Mouse (Mus musculus) heart, embryonic 16.5 days (tissue): ENCODE measurements around the gene Aicda. TPM values are rescaled to one million over a fixed set of nuclear protein-coding genes. Genes with fewer than 3 reads are reported as not detected.

Experiments used
- ATAC-seq: fragments of 200-750 bp; cut with Nextera tagmentation; replicated peaks from 2 replicates; pipeline ENCODE4 v1.8.0; 2017; ENCODE audit warnings: moderate number of reproducible peaks; ENCODE audit not compliant: insufficient read depth, low FRiP score; ENCODE audit errors: extremely low read depth
- H3K27ac ChIP-seq: fragments of 300-500 bp; sonication (generic); 2 replicates; pipeline ENCODE4 v1.5.1; 2014; ENCODE audit warnings: mild to moderate bottlenecking, low read length, control low read depth, moderate library complexity
- H3K27me3 ChIP-seq: fragments of 300-500 bp; sonication (generic); 2 replicates; pipeline ENCODE4 v1.6.1; 2014; ENCODE audit warnings: low read length, mixed read lengths; ENCODE audit not compliant: control insufficient read depth, insufficient read depth
- H3K36me3 ChIP-seq: fragments of 300-500 bp; sonication (generic); 2 replicates; pipeline ENCODE4 v1.6.1; 2014; ENCODE audit not compliant: control insufficient read depth, insufficient read depth
- H3K4me1 ChIP-seq: fragments of 300-500 bp; sonication (generic); 2 replicates; pipeline ENCODE4 v1.6.1; 2014; ENCODE audit warnings: low read length, mixed read lengths; ENCODE audit not compliant: control insufficient read depth, insufficient read depth
- H3K4me2 ChIP-seq: fragments of 300-500 bp; sonication (generic); 2 replicates; pipeline ENCODE4 v1.6.1; 2014; ENCODE audit warnings: low read depth, mild to moderate bottlenecking, control low read depth, low read length
- H3K4me3 ChIP-seq: fragments of 300-500 bp; sonication (generic); 2 replicates; pipeline ENCODE4 v1.5.1; 2014; ENCODE audit warnings: mild to moderate bottlenecking, control low read depth, low read length
- H3K9ac ChIP-seq: fragments of 300-500 bp; sonication (generic); 2 replicates; pipeline ENCODE4 v1.6.1; 2014; ENCODE audit warnings: low read length, control low read depth
- H3K9me3 ChIP-seq: fragments of 300-500 bp; sonication (generic); replicated peaks from 2 replicates; pipeline ENCODE4 v1.6.1; 2016; ENCODE audit warnings: low read length; ENCODE audit not compliant: control insufficient read depth
- WGBS: fragments of 180-500 bp; shearing (Covaris S2); extraction: QIAGEN DNeasy Blood & Tissue Kit; methylation state at CpG from one replicate; pipeline ENCODE4 v1.1.7; 2014; 5-methylcytosine and 5-hydroxymethylcytosine counted together
- polyA plus RNA-seq: library from polyadenylated mRNA; unstranded; fragments of >200 nt; fragmentation: Nextera tagmentation; extraction: Ambion mirVana; gene quantifications from 2 replicates; pipeline ENCODE4 v1.2.1, GENCODE M21; 2015

Aicda gene
- polyA plus RNA-seq, 1 experiment from 2014 or later, result not detected

DNA sequence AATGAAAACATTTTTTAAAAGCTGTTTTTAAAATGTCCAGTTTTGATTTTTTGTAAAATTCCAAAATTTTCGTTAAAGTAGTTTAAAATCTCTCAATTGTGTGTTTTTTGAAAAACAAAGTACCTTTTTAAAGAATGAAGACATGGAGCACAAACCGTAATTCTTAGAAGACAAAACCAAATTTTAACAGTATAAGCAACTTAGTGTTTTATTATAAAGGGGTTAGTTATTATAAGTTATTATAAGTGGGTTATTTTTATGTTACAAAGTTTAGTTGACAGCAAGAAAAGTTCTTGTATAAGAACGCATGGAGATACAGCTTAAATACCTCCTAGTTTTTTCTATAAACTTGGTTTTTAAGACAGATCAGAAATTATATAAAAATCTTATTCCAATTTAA lies 48.0 kb downstream of the Aicda start:
- Histone ChIP-seq H3K9ac (peak overlapping the region; percentile 78), H3K4me2 (peak overlapping the region; percentile 81), H3K27me3 (no peaks in the 10 kb centered on the region), H3K4me3 (peak overlapping the region; percentile 71), H3K36me3 (no peaks in the 10 kb centered on the region), H3K9me3 (no peaks in the 10 kb centered on the region), H3K4me1 (peaks cover 5% of the 10 kb centered on the region; the same call in 1 of the 2 replicates), H3K27ac (no peak overlapping the region; the same call in 1 of the 2 replicates)
- WGBS, result 76% methylated on average over 3 of the region's 3 CpGs
- no peak for ATAC-seq

DNA sequence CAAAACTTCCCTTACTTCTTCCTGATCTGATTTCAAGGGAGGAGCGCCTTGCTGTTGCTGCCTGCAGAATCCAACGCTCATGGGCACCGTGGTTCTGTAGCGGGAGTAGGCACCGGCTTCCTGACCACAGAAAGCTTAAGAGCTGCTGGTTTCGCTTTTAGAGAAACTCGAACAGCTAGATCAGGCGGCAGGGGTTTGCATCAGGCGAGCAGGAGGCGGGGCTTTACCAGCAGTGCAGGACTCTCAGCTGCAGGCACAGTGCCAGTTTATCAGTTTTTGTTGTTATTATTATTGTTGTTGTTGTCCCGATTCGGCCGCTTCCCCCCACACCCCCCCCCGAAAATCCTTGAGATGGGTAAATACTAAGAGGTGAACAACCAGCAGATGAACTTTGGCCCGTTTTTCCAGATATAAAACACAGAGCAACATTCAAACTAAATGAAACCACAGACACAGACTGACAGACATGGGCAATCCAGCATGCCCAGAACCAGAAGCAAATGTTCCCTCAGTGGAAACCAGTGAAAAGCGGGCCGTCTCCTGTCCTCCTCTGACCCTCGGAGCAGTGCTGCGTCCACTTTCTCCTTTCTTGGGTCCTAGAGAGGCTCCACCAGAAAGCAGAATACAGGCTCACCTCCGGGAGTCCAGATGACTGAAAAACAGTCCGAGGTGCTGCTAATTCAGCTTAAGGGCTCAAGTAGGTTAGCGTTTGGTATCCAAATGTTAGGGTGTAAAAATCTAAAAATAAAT lies 48.8 kb downstream of the Aicda start, which contains the start of gene Apobec1:
TSS of gene Apobec1 (minus strand) at position 203 of the 750 bp plus-strand sequence.
- 3% methylated on average over 22 of the region's 22 CpGs for WGBS
- Histone ChIP-seq H3K27ac (peak within 1 kb of the TSS; percentile 85), H3K36me3 (no peaks in the 10 kb centered on the region), H3K9me3 (no peaks in the 10 kb centered on the region), H3K4me1 (peaks cover 5% of the 10 kb centered on the region; the same call in 1 of the 2 replicates), H3K4me2 (peak within 1 kb of the TSS; percentile 81), H3K9ac (peak within 1 kb of the TSS; percentile 78), H3K27me3 (no peaks in the 10 kb centered on the region), H3K4me3 (peak within 1 kb of the TSS; percentile 71)
- peak; percentile 86 for ATAC-seq

DNA sequence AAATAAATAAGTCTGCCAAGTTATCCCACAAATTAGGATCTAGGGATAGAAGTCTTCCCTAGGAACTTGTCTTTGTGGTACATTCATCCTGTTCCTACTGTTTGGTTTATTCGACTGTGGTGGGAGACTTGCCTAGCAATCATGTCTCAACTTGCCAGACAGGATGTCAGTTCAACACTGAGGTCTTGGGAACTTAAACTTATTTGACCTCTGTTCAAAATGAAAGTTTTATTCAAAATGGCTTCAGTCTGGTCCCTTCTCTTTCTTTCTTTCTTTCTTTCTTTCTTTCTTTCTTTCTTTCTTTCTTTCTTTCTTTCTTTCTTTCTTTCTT lies 49.4 kb downstream of the Aicda start:
- H3K27me3 ChIP-seq, result no peaks in the 10 kb centered on the region
- H3K27ac ChIP-seq, result peak overlapping the region; percentile 85
- peak overlapping the region; percentile 71 for H3K4me3 ChIP-seq
- H3K4me2 ChIP-seq, result peak overlapping the region; percentile 81
- no peaks in the 10 kb centered on the region for H3K36me3 ChIP-seq
- H3K4me1 ChIP-seq, result peaks cover 5% of the 10 kb centered on the region; the same call in 1 of the 2 replicates
- H3K9me3 ChIP-seq, result no peaks in the 10 kb centered on the region
- no peak overlapping the region for H3K9ac ChIP-seq
- no peak for ATAC-seq
- WGBS, result 16% methylated on average over 1 of the region's 1 CpGs

DNA sequence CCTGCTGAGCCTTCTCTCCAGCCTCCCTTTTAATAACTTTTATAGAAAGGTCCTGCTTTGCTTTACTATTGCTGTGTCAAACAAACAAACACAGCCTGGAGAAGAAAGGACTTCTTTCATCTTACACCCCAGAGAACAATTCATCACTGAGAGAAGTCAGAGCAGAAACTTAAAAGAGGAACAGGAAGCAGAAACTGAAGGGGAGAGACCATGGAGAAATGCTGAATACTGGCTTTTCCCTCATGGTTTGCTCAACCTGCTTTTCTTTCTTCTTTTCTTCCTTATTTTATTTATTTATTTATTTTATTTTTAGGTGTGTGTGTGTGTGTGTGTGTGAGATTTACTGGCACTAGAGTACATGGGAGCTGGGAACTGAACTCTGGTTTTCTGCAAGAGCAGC lies 50.7 kb downstream of the Aicda start:
- no peak for ATAC-seq
- no peaks in the 10 kb centered on the region for H3K9me3 ChIP-seq
- H3K4me1 ChIP-seq, result peaks cover 5% of the 10 kb centered on the region; the same call in 1 of the 2 replicates

DNA sequence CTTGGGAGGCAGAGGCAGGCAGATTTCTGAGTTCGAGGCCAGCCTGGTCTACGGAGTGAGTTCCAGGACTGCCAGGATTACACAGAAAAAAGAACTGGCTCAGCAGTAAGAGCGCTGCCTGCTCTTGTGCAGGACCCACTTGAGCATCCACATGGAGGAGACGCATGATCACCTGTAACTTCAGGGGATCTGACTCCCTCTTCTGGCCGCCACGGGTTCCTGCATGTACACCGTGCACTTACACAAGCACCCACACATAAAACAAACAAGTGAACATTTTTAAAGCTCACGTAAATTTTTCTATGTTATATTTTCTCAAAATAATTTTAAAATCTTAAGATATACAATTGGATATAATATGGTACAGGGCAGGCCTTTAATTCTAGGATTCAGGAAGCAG lies 51.9 kb downstream of the Aicda start:
- H3K4me1 ChIP-seq, result peaks cover 8% of the 10 kb centered on the region
- H3K36me3 ChIP-seq, result no peaks in the 10 kb centered on the region
- H3K9ac ChIP-seq, result no peak overlapping the region
- H3K4me2 ChIP-seq, result no peak overlapping the region
- WGBS, result 86% methylated on average over 8 of the region's 8 CpGs
- no peak overlapping the region for H3K4me3 ChIP-seq
- no peaks in the 10 kb centered on the region for H3K9me3 ChIP-seq
- H3K27ac ChIP-seq, result no peak overlapping the region
- H3K27me3 ChIP-seq, result no peaks in the 10 kb centered on the region
- ATAC-seq, result no peak

More for the DNA sequence above, 50.7 kb downstream of the Aicda start:
- H3K4me2 ChIP-seq, result no peak overlapping the region
- H3K9ac ChIP-seq, result no peak overlapping the region
- H3K27ac ChIP-seq, result no peak overlapping the region
- H3K27me3 ChIP-seq, result no peaks in the 10 kb centered on the region
- no peak overlapping the region for H3K4me3 ChIP-seq
- H3K36me3 ChIP-seq, result no peaks in the 10 kb centered on the region

DNA sequence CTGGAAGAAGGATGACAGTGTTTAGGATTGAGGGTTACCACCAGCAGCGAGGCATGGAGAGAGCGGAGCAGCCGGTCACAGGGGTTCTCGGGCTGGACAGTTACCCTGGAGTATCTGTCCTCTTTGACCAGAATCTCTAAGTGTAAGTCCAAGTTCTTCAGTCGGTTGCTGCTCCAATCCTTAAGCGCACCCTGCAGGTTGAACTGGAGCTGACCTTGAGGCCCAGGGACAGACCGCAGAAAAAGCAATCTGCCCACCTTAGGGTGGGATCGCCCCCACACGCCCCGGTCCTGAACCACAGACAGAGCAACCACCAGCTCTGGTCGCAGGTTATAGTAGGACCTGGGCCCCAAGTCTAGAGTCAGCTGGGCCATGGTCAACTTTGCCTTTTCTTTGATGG lies 53.1 kb downstream of the Aicda start:
- WGBS, result 93% methylated on average over 11 of the region's 11 CpGs
- Histone ChIP-seq H3K27ac (no peak overlapping the region), H3K4me2 (no peak overlapping the region), H3K27me3 (no peaks in the 10 kb centered on the region), H3K9me3 (no peaks in the 10 kb centered on the region), H3K4me3 (no peak overlapping the region), H3K9ac (no peak overlapping the region), H3K4me1 (peaks cover 8% of the 10 kb centered on the region), H3K36me3 (no peaks in the 10 kb centered on the region)
- no peak for ATAC-seq

DNA sequence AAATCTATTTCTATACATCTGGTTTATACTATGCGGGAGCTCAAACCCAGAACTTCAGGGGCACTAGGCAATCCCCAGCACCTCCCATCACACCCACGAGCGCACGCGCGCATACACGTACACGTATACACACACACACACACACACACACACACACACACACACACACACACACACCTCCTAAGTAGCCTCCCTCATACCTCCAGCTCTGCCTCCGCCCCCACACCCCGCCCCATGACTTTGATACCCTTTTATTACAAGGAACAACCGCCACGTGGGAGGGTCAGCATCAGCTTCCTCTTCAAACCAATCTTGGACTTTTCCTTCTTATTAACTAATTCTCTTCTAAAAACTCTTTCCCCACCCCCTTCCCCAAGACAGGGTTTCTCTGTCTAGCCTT lies 54.1 kb downstream of the Aicda start:
- Histone ChIP-seq H3K36me3 (no peaks in the 10 kb centered on the region), H3K4me3 (no peak overlapping the region), H3K4me1 (peaks cover 6% of the 10 kb centered on the region; the same call in 1 of the 2 replicates), H3K9ac (no peak overlapping the region), H3K27ac (no peak overlapping the region), H3K27me3 (no peaks in the 10 kb centered on the region), H3K9me3 (no peaks in the 10 kb centered on the region), H3K4me2 (no peak overlapping the region)
- ATAC-seq, result no peak
- whole genome bisulfite sequencing, result 85% methylated on average over 12 of the region's 12 CpGs

DNA sequence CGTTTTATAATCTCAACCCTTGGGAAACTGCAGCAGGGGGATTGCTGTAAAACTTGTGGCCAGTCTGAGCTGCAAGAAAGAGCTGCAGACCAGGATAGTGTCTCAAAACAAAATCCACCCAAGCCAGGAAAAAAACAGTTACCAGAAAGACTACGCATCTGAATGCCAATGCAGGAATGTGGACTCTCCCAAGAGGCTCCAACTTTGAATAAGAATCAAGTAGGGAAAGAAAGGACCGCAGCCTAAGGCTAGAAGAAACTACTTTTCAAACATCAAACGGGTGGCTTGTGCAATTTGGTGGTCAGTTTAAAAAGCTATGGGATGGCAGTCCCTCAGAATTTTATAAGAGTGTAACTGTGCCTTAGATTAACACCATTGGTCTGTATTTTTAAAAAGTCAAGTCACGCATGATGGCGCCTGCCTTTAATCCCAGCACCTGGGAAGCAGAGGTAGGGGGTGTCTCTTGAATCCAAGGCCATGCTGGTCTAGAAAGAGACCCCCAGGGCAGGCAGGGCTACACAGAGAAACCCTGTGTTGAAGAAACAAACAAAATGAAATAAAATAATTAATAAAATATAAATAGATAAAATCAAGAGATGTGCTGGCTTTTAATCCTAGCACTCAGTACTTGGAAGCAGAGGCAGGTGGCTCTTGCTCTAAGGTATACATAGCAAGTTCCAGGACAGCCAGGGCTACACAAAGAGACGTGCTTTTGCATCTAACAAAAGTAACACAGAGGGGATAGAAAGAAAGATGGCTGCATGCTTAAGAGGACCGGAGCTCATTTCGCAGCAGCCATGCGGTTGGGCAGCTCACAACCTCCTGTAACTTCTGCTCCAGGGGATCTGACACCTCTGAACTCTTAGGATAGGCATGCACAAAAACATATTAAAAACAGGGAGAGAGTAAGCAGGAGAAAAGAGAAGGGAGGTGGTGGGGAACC lies 55.1 kb downstream of the Aicda start:
- Histone ChIP-seq H3K4me1 (peaks cover 3% of the 10 kb centered on the region; the same call in 1 of the 2 replicates), H3K27me3 (no peaks in the 10 kb centered on the region), H3K27ac (no peak overlapping the region), H3K4me2 (no peak overlapping the region), H3K9ac (no peak overlapping the region), H3K9me3 (no peaks in the 10 kb centered on the region), H3K36me3 (no peaks in the 10 kb centered on the region), H3K4me3 (no peak overlapping the region)
- WGBS, result 79% methylated on average over 10 of the region's 10 CpGs
- no peak for ATAC-seq

DNA sequence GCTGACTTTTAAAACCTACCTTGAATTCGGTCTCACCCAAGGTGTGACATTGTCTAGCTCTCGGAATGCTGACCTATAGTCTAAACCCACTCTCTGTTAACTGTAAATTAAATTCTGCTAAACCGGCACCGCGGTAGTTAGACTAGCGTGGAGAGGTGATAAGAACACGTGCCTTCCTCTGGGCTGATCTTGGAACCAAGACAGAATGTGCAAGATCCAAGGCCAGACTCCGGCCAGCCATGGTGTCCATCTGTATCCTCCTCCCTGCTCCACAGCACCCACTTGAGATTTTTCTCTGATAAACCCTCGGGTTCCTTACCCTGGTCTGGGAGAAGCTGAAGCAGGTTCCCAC lies 55.8 kb downstream of the Aicda start:
- WGBS, result 33% methylated on average over 9 of the region's 9 CpGs
- H3K36me3 ChIP-seq, result no peaks in the 10 kb centered on the region
- peak overlapping the region; percentile 44; the same call in 1 of the 2 replicates for H3K4me2 ChIP-seq
- no peaks in the 10 kb centered on the region for H3K27me3 ChIP-seq
- H3K4me3 ChIP-seq, result no peak overlapping the region; the same call in 1 of the 2 replicates
- no peak overlapping the region for H3K27ac ChIP-seq
- H3K9me3 ChIP-seq, result no peaks in the 10 kb centered on the region
- no peak overlapping the region for H3K9ac ChIP-seq
- no peak for ATAC-seq
- peaks cover 3% of the 10 kb centered on the region; the same call in 1 of the 2 replicates for H3K4me1 ChIP-seq
